Mouse (Mus musculus) testis, adult 2 months (tissue): ENCODE data around the gene Pim1.

Experiments
- CTCF ChIP-seq: fragments of 200-500 bp; IDR thresholded peaks from 2 replicates; pipeline ENCODE4 v1.5.1; 2012; ENCODE audit warnings: low read depth, mild to moderate bottlenecking, inconsistent platforms, low read length, moderate library complexity; ENCODE audit not compliant: control insufficient read depth, insufficient read depth, insufficient replicate concordance
- POLR2A ChIP-seq: fragments of 200-500 bp; IDR thresholded peaks from 2 replicates; pipeline ENCODE4 v1.6.1; 2012; ENCODE audit warnings: low read depth, mild to moderate bottlenecking, inconsistent platforms, low read length, moderate library complexity; ENCODE audit not compliant: control insufficient read depth

DNA sequence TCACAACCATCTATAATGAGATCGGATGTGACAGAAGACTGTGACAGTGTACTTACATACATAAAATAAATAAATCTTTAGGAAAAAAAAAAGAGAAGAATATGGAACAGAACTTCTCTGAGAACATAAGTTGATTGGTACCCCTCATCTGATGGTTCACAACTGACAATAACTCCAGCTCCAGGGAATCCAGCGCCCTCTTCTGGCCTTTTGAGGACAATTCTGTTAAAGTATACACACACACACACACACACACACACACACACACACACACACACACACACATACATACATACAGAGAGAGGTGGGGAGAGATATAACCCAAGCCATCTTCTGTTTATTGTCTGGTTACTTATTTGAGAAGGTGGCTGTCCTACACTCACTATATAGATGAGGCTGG, 6.1 kb upstream of the Pim1 start:
- TF ChIP-seq POLR2A (no peak), CTCF (no peak)
